Mouse (Mus musculus) MEL (cell line): Measurements from ENCODE around the gene Abhd15. TPM values are rescaled to one million over a fixed set of nuclear protein-coding genes. Genes with fewer than 3 reads are reported as not detected.

ENCODE experiments used
- DNase-seq: peaks from one replicate; pipeline ENCODE4 v3.0.0; 2011; ENCODE audit warnings: low read depth, low spot score
- H3K27ac ChIP-seq: 2 replicates; pipeline ENCODE4 v1.5.1; 2012; ENCODE audit warnings: low read depth, mild to moderate bottlenecking, control low read depth, low read length, moderate library complexity; ENCODE audit not compliant: control insufficient read depth
- H3K27me3 ChIP-seq, 2 experiments: fragments of 150-350 bp in 1 of 2; sonication (generic) in 1 of 2; 2 replicates each; pipeline ENCODE4 v1.6.1; 2012; ENCODE audit warnings: low read length in 2 of 2, mild to moderate bottlenecking in 2 of 2, improper control_type of control experiment in 1 of 2, moderate library complexity in 1 of 2; ENCODE audit not compliant: insufficient read depth in 2 of 2, control insufficient read depth in 1 of 2
- H3K36me3 ChIP-seq, 2 experiments: 2 replicates each; pipeline ENCODE4 v1.6.1; 2012 to 2014; ENCODE audit warnings: low read length in 2 of 2, improper control_type of control experiment in 1 of 2, inconsistent platforms in 1 of 2, mild to moderate bottlenecking in 1 of 2; ENCODE audit not compliant: insufficient read depth in 2 of 2, control insufficient read depth in 1 of 2
- H3K4me1 ChIP-seq, 2 experiments: fragments of 150-350 bp in 1 of 2; sonication (generic) in 1 of 2; 2 replicates each; pipeline ENCODE4 v1.6.1; 2012; ENCODE audit warnings: low read length in 2 of 2, improper control_type of control experiment in 1 of 2, mild to moderate bottlenecking in 1 of 2; ENCODE audit not compliant: insufficient read depth in 2 of 2, control insufficient read depth in 1 of 2
- H3K4me3 ChIP-seq, 2 experiments: fragments of 150-350 bp in 1 of 2; sonication (generic) in 1 of 2; 2 replicates each; pipeline ENCODE4 v1.5.1; 2012; ENCODE audit warnings: low read depth in 2 of 2, low read length in 2 of 2, mild to moderate bottlenecking in 2 of 2, moderate library complexity in 2 of 2, control low read depth in 1 of 2, improper control_type of control experiment in 1 of 2; ENCODE audit not compliant: control insufficient read depth in 1 of 2, insufficient read depth in 1 of 2
- H3K79me2 ChIP-seq: 2 replicates; pipeline ENCODE4 v1.6.1; 2012; ENCODE audit warnings: mild to moderate bottlenecking, low read length, moderate library complexity; ENCODE audit not compliant: control insufficient read depth, poor library complexity, insufficient read depth
- H3K9ac ChIP-seq: 2 replicates; pipeline ENCODE4 v1.6.1; 2012; ENCODE audit warnings: low read depth, mild to moderate bottlenecking, control low read depth, low read length, moderate library complexity; ENCODE audit not compliant: control insufficient read depth, poor library complexity, severe bottlenecking
- H3K9me3 ChIP-seq: fragments of 150-350 bp; sonication (generic); replicated peaks from 2 replicates; pipeline ENCODE4 v1.6.1; 2012; ENCODE audit warnings: mild to moderate bottlenecking, low read length, improper control_type of control experiment, moderate library complexity; ENCODE audit not compliant: insufficient read depth
- BHLHE40 ChIP-seq: IDR thresholded peaks from 2 replicates; pipeline ENCODE4 v1.6.1; 2012; ENCODE audit warnings: low read depth, mild to moderate bottlenecking, inconsistent platforms, low read length, improper control_type of control experiment, borderline replicate concordance
- CHD1 ChIP-seq: IDR thresholded peaks from 2 replicates; pipeline ENCODE4 v1.6.1; 2012; ENCODE audit warnings: low read depth, mild to moderate bottlenecking, inconsistent platforms, low read length, improper control_type of control experiment
- E2F4 ChIP-seq: IDR thresholded peaks from 2 replicates; pipeline ENCODE4 v1.6.1; 2011; ENCODE audit warnings: low read depth, low read length, improper control_type of control experiment, borderline replicate concordance
- ETS1 ChIP-seq: IDR thresholded peaks from 2 replicates; pipeline ENCODE4 v1.6.1; 2012; ENCODE audit warnings: low read depth, mild to moderate bottlenecking, inconsistent platforms, low read length, improper control_type of control experiment, moderate library complexity
- JUND ChIP-seq: IDR thresholded peaks from 2 replicates; pipeline ENCODE4 v1.6.1; 2011; ENCODE audit warnings: low read depth, mild to moderate bottlenecking, improper control_type of control experiment, low read length
- KAT2A ChIP-seq: conservative IDR thresholded peaks from 2 replicates; pipeline ENCODE4 v1.6.1; 2012; ENCODE audit warnings: low read depth, low read length, improper control_type of control experiment, inconsistent platforms
- MAZ ChIP-seq: IDR thresholded peaks from 2 replicates; pipeline ENCODE4 v1.6.1; 2012; ENCODE audit warnings: low read depth, mild to moderate bottlenecking, inconsistent platforms, low read length, improper control_type of control experiment
- MEF2A ChIP-seq: IDR thresholded peaks from 2 replicates; pipeline ENCODE4 v1.6.1; 2014; ENCODE audit warnings: low read depth, mild to moderate bottlenecking, inconsistent platforms, low read length, improper control_type of control experiment; ENCODE audit not compliant: poor library complexity, insufficient replicate concordance, severe bottlenecking; ENCODE audit errors: extremely low read depth
- MXI1 ChIP-seq: IDR thresholded peaks from 2 replicates; pipeline ENCODE4 v1.6.1; 2011; ENCODE audit warnings: mild to moderate bottlenecking, low read depth, low read length, improper control_type of control experiment
- MYC ChIP-seq: IDR thresholded peaks from 2 replicates; pipeline ENCODE4 v1.6.1; 2011; ENCODE audit warnings: low read depth, mild to moderate bottlenecking, low read length, improper control_type of control experiment, moderate library complexity
- POLR2A ChIP-seq, 2 experiments: IDR thresholded peaks; 2 replicates each; pipeline ENCODE4 v1.6.1; 2011 to 2012; ENCODE audit warnings: low read length in 2 of 2, mild to moderate bottlenecking in 2 of 2, control low read depth in 1 of 2, improper control_type of control experiment in 1 of 2, low read depth in 1 of 2, moderate library complexity in 1 of 2; ENCODE audit not compliant: control insufficient read depth in 1 of 2, insufficient read depth in 1 of 2, poor library complexity in 1 of 2
- POLR2AphosphoS2 ChIP-seq: IDR thresholded peaks from 2 replicates; pipeline ENCODE4 v1.6.1; 2011; ENCODE audit warnings: low read length, improper control_type of control experiment
- POLR2AphosphoS5 ChIP-seq: IDR thresholded peaks from 2 replicates; pipeline ENCODE4 v1.6.1; 2012; ENCODE audit warnings: low read depth, borderline replicate concordance, mild to moderate bottlenecking, inconsistent platforms, low read length, moderate library complexity, mixed read lengths
- RAD21 ChIP-seq: IDR thresholded peaks from 2 replicates; pipeline ENCODE4 v1.6.1; 2011; ENCODE audit warnings: mild to moderate bottlenecking, low read depth, low read length, improper control_type of control experiment
- SMC3 ChIP-seq: IDR thresholded peaks from 2 replicates; pipeline ENCODE4 v1.6.1; 2011; ENCODE audit warnings: low read depth, low read length, improper control_type of control experiment
- TBP ChIP-seq: IDR thresholded peaks from 2 replicates; pipeline ENCODE4 v1.8.0; 2011; ENCODE audit warnings: low read depth, low read length, improper control_type of control experiment
- USF1 ChIP-seq: IDR thresholded peaks from 2 replicates; pipeline ENCODE4 v1.6.1; 2014; ENCODE audit warnings: low read depth, mild to moderate bottlenecking, inconsistent platforms, low read length, improper control_type of control experiment, moderate library complexity
- USF2 ChIP-seq, 2 experiments: IDR thresholded peaks; 2 replicates each; pipeline ENCODE4 v1.6.1; 2011 to 2012; ENCODE audit warnings: improper control_type of control experiment in 2 of 2, low read length in 2 of 2, borderline replicate concordance in 1 of 2, inconsistent platforms in 1 of 2, low read depth in 1 of 2, mild to moderate bottlenecking in 1 of 2; ENCODE audit not compliant: insufficient read depth in 1 of 2
- ZKSCAN1 ChIP-seq: IDR thresholded peaks from 2 replicates; pipeline ENCODE4 v1.6.1; 2012; ENCODE audit warnings: low read depth, mild to moderate bottlenecking, inconsistent platforms, low read length, improper control_type of control experiment, moderate library complexity
- polyA plus RNA-seq, 2 experiments: library from polyadenylated mRNA; stranded (reverse) in 1 of 2; unstranded in 1 of 2; fragments of >175 nt in 1 of 2; fragments of >200 nt in 1 of 2; gene quantifications; 2 replicates each; pipeline versions ENCODE4 v1.2.1 to v1.2.4; 2012; ENCODE audit warnings: low replicate concordance in 2 of 2, low read depth in 1 of 2; ENCODE audit not compliant: insufficient read length in 2 of 2, insufficient read depth in 1 of 2, missing spikeins in 1 of 2
- total RNA-seq: library from RNA; depleted of rRNA; stranded (reverse); fragments of 300-350 nt; gene quantifications from 2 replicates; pipeline ENCODE4 v1.2.3, GENCODE M21; 2012

Gene Abhd15
- total and polyA plus RNA-seq, 3 experiments: 1.7 to 1.9 TPM; not detected in 1

- TF ChIP-seq POLR2AphosphoS2: no peak
- peak; percentile 84 for TF ChIP-seq SMC3
- TF ChIP-seq, all 39 proteins: peak for 4
Measured at GRCm38 (mm10) chr11:77501392-77501791, 13.5 kb upstream of the Abhd15 start (continued).

GRCm38 (mm10) chr11:77501971-77502370 lies 12.9 kb upstream of the Abhd15 start:
- Histone ChIP-seq H3K9ac (no peak overlapping the region), H3K9me3 (no peaks in the 10 kb centered on the region), H3K27me3 (no peaks in the 10 kb centered on the region), H3K4me1 (no peaks in the 10 kb centered on the region), H3K79me2 (peaks cover 14% of the 10 kb centered on the region; the same call in 1 of the 2 replicates), H3K36me3 (peaks cover 0 to 1% of the 10 kb centered on the region in 2 experiments; a peak in 1 of 4 replicates), H3K4me3 (no peak overlapping the region), H3K27ac (no peak overlapping the region)
- TF ChIP-seq CHD1 (no peak), MAZ (no peak), RAD21 (no peak), ZKSCAN1 (no peak), KAT2A (no peak), POLR2AphosphoS5 (no peak), JUND (no peak), USF2 (IDR thresholded peaks at IDR 0.05; ENCODE audit: borderline replicate concordance in 1 of 2, insufficient read depth in 1 of 2, low read depth in 1 of 2, low read length in 2 of 2) (no peak), MXI1 (no peak), MYC (no peak), BHLHE40 (no peak), MEF2A (no peak), USF1 (no peak)
- DNase-seq: no peak

GRCm38 (mm10) chr11:77502481-77502880 lies 12.4 kb upstream of the Abhd15 start:
- Histone ChIP-seq H3K4me3 (no peak overlapping the region), H3K27me3 (no peaks in the 10 kb centered on the region), H3K9me3 (no peaks in the 10 kb centered on the region), H3K36me3 (peaks cover 0 to 1% of the 10 kb centered on the region in 2 experiments; a peak in 1 of 4 replicates), H3K4me1 (no peaks in the 10 kb centered on the region), H3K79me2 (peaks cover 10% of the 10 kb centered on the region; the same call in 1 of the 2 replicates), H3K27ac (no peak overlapping the region)
- TF ChIP-seq ZKSCAN1: no peak
- TF ChIP-seq ETS1: no peak
- TF ChIP-seq MYC: no peak
- TF ChIP-seq POLR2AphosphoS5: no peak
- no peak for TF ChIP-seq E2F4
- TF ChIP-seq MAZ: no peak
- TF ChIP-seq USF1: no peak
- TF ChIP-seq POLR2A (IDR thresholded peaks at IDR 0.05; ENCODE audit: control insufficient read depth in 1 of 2, insufficient read depth in 1 of 2, low read depth in 1 of 2, low read length in 2 of 2, poor library complexity in 1 of 2): no peak
- no peak for TF ChIP-seq TBP
- TF ChIP-seq, all 39 proteins: peak for 0
- no peak overlapping the region for H3K9ac ChIP-seq
- no peak for DNase-seq
